Comparison of ENCODE assay signal across 8 mouse cellular contexts in the genomic region with DNA sequence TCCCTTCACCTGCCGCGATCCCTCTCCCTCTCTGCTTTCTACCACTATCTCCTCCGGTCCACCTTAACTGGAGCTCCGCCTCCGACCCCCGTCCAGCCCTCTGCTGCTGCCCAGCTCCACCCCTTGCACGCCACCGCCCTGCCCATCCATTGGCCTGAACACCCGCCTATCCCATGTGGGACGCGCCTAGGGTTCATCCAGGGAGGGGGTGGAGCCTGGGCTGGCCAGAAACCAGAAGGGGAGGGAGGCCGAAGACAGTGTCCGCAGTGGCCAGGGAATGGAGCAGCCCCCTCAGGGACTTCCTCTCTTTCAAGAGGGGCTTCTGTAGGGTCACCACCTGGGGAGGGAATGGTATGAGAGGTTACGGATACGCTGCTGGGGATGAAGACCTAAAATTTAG. TPM values are rescaled to one million over a fixed set of nuclear protein-coding genes. Genes with fewer than 3 reads are reported as not detected.
DNase-seq lines count a peak whose midpoint lies in the region; ATAC-seq lines count a peak whose summit lies in the region.

No protein-coding gene starts in this region.

- H3K36me3 ChIP-seq in intestine, embryonic 14.5 days (ENCODE audit: control insufficient read depth, insufficient read depth, low read length): no peaks in the 10 kb centered on the region

- under 1% methylated on average over 15 of the region's 15 CpGs for WGBS in intestine, embryonic 14.5 days

- peak overlapping the region; percentile 83 for H3K27ac ChIP-seq in intestine, embryonic 14.5 days (ENCODE audit: low read depth)

- peak overlapping the region; percentile 51 for H3K9ac ChIP-seq in intestine, embryonic 14.5 days (ENCODE audit: low read length)

- H3K4me3 ChIP-seq in intestine, embryonic 14.5 days (ENCODE audit: low read depth, low read length): peak overlapping the region; percentile 59

- no peaks in the 10 kb centered on the region for H3K27me3 ChIP-seq in intestine, embryonic 14.5 days (replicated peaks; ENCODE audit: control insufficient read depth, insufficient read depth, low read length)

- peak; percentile 100 for DNase-seq in adrenal gland, adult 2 months
- DNase-seq in embryo, embryonic 11 days: peak; percentile 97
- peak; percentile 100 for DNase-seq in gastrocnemius, postnatal 14 days
- peak; percentile 96 for DNase-seq in intestine, embryonic 14.5 days (ENCODE audit: low spot score)
- peak; percentile 97 to 99 for DNase-seq in left cerebral cortex, postnatal 10 days (ENCODE audit: extremely low spot score in 1 of 2, low spot score in 2 of 2)
- DNase-seq in right cerebral cortex, postnatal 10 days (ENCODE audit: low spot score in 2 of 2): peak; percentile 98
- DNase-seq in urinary bladder, postnatal 25 days (ENCODE audit: low spot score): peak; percentile 98

- intact Hi-C loops in gastrocnemius, postnatal 14 days (cut with DNase I; ENCODE audit: low total_unique reads): no loop called here
- intact Hi-C loops in left cerebral cortex, postnatal 10 days (cut with DNase I): no loop called here

- ATAC-seq in intestine, embryonic 14.5 days (replicated peaks; ENCODE audit: low FRiP score, low TSS enrichment, low read depth): peak; percentile 86
- peak; percentile 78 for ATAC-seq in megakaryocyte progenitor cell, adult 5-6 weeks (replicated peaks; ENCODE audit: poor library complexity)

- peaks cover 29% of the 10 kb centered on the region for H3K4me1 ChIP-seq in intestine, embryonic 14.5 days (replicated peaks; ENCODE audit: control insufficient read depth, insufficient read depth, low read length)

- no peaks in the 10 kb centered on the region for H3K9me3 ChIP-seq in intestine, embryonic 14.5 days (ENCODE audit: control insufficient read depth, low read length)

- peak overlapping the region; percentile 99 for H3K4me2 ChIP-seq in intestine, embryonic 14.5 days (ENCODE audit: low read length)

RNA-seq across cellular contexts. Expression of gene Zbtb7b, which starts 1.0 kb away (rescaled TPM):
- total RNA-seq in adrenal gland, adult 2 months (2021): 100 to 1,000 TPM in 1 of 2 experiments, 10 to 100 TPM in 1; 84.0 to 102 TPM
- 117 and 121 TPM in 2 replicates for polyA plus RNA-seq in adrenal gland, adult 2 months (2012; rRNA removed)
- total RNA-seq in gastrocnemius, postnatal 14 days (2021): 10 to 100 TPM; 18.4 to 24.0 TPM
- polyA plus RNA-seq in intestine, embryonic 14.5 days (2014; fragmentation: Nextera tagmentation; extraction: Ambion mirVana): 4.7 and 5.3 TPM in 2 replicates
- total RNA-seq in left cerebral cortex, postnatal 10 days (2021): 1 to 10 TPM; 6.9 TPM
- total RNA-seq in megakaryocyte progenitor cell, adult 5-6 weeks (2015): 3.8 and 5.7 TPM in 2 replicates
- 9.1 and 17.4 TPM in 2 replicates for total RNA-seq in megakaryocyte progenitor cell, adult 5-6 weeks (2017)

RNA-seq across cellular contexts. Expression of gene Lenep, which starts 9.0 kb away (rescaled TPM):
- total RNA-seq in adrenal gland, adult 2 months (2021): 1 to 10 TPM; 1.7 to 1.8 TPM
- polyA plus RNA-seq in adrenal gland, adult 2 months (2012; rRNA removed): 0.58 TPM in 1 of 2 replicates, not detected in the other
- total RNA-seq in gastrocnemius, postnatal 14 days (2021): not detected
- not detected in 2 replicates for polyA plus RNA-seq in intestine, embryonic 14.5 days (2014; fragmentation: Nextera tagmentation; extraction: Ambion mirVana)
- not detected for total RNA-seq in left cerebral cortex, postnatal 10 days (2021)
- 1.5 and 2.7 TPM in 2 replicates for total RNA-seq in megakaryocyte progenitor cell, adult 5-6 weeks (2015)
- total RNA-seq in megakaryocyte progenitor cell, adult 5-6 weeks (2017): 0.21 and 2.6 TPM in 2 replicates

RNA-seq across cellular contexts. Expression of gene Flad1, which starts 18.1 kb away (rescaled TPM):
- total RNA-seq in adrenal gland, adult 2 months (2021): 10 to 100 TPM; 32.2 to 50.7 TPM
- 33.2 and 45.2 TPM in 2 replicates for polyA plus RNA-seq in adrenal gland, adult 2 months (2012; rRNA removed)
- 10 to 100 TPM; 30.9 to 33.4 TPM for total RNA-seq in gastrocnemius, postnatal 14 days (2021)
- polyA plus RNA-seq in intestine, embryonic 14.5 days (2014; fragmentation: Nextera tagmentation; extraction: Ambion mirVana): 28.3 and 28.7 TPM in 2 replicates
- 10 to 100 TPM; 31.9 to 32.7 TPM for total RNA-seq in left cerebral cortex, postnatal 10 days (2021)
- total RNA-seq in megakaryocyte progenitor cell, adult 5-6 weeks (2015): 9.4 and 11.3 TPM in 2 replicates
- total RNA-seq in megakaryocyte progenitor cell, adult 5-6 weeks (2017): 12.5 and 18.7 TPM in 2 replicates

RNA-seq across cellular contexts. Expression of gene Cks1b, which starts 24.6 kb away (rescaled TPM):
- total RNA-seq in adrenal gland, adult 2 months (2021): 10 to 100 TPM; 17.3 to 21.5 TPM
- 9.3 and 9.7 TPM in 2 replicates for polyA plus RNA-seq in adrenal gland, adult 2 months (2012; rRNA removed)
- 10 to 100 TPM in 1 of 2 experiments, 1 to 10 TPM in 1; 9.6 to 14.4 TPM for total RNA-seq in gastrocnemius, postnatal 14 days (2021)
- 510 and 525 TPM in 2 replicates for polyA plus RNA-seq in intestine, embryonic 14.5 days (2014; fragmentation: Nextera tagmentation; extraction: Ambion mirVana)
- total RNA-seq in left cerebral cortex, postnatal 10 days (2021): 1 to 10 TPM; 7.4 to 8.0 TPM
- total RNA-seq in megakaryocyte progenitor cell, adult 5-6 weeks (2015): 268 TPM in 2 replicates
- total RNA-seq in megakaryocyte progenitor cell, adult 5-6 weeks (2017): 171 and 192 TPM in 2 replicates

RNA-seq across cellular contexts. Expression of gene Shc1, which starts 24.6 kb away (rescaled TPM):
- total RNA-seq in adrenal gland, adult 2 months (2021): 100 to 1,000 TPM in 1 of 2 experiments, 10 to 100 TPM in 1; 69.6 to 113 TPM
- polyA plus RNA-seq in adrenal gland, adult 2 months (2012; rRNA removed): 62.6 and 67.4 TPM in 2 replicates
- 10 to 100 TPM; 35.9 to 38.8 TPM for total RNA-seq in gastrocnemius, postnatal 14 days (2021)
- 65.1 and 71.4 TPM in 2 replicates for polyA plus RNA-seq in intestine, embryonic 14.5 days (2014; fragmentation: Nextera tagmentation; extraction: Ambion mirVana)
- total RNA-seq in left cerebral cortex, postnatal 10 days (2021): 10 to 100 TPM; 12.2 to 13.8 TPM
- 41.4 and 42.8 TPM in 2 replicates for total RNA-seq in megakaryocyte progenitor cell, adult 5-6 weeks (2015)
- total RNA-seq in megakaryocyte progenitor cell, adult 5-6 weeks (2017): 49.6 and 52.8 TPM in 2 replicates

Comparison
In these comparisons a context has a peak if more than half of its experiments do, and no peak if none do; other contexts are left out.
1. Peak in every context shown above with its lines: DNase-seq, ATAC-seq, H3K4me3 ChIP-seq and H3K27ac ChIP-seq.